In genomic region chr5:24063034-24063433, GRCm38 (mm10) we compare ENCODE assay signal across 31 mouse cellular contexts.
"Had no signal": no experiment of that assay in that cellular context is flagged by ENCODE, and none has a peak within 500 bp of the region (broad histone marks: within the 10 kb centered on the region; RNA-seq: fewer than 3 reads in every experiment).

No protein-coding gene starts in this region.

- H3K27me3 ChIP-seq: limb, embryonic 12.5 days; limb, embryonic 13.5 days; limb, embryonic 15.5 days; liver, embryonic 12.5 days; liver, embryonic 13.5 days; liver, embryonic 15.5 days; lung, embryonic 15.5 days; midbrain, embryonic 12.5 days; midbrain, embryonic 13.5 days; midbrain, embryonic 15.5 days; neural tube, embryonic 12.5 days had no signal

- H3K9me3 ChIP-seq: limb, embryonic 10.5 days; limb, embryonic 12.5 days; limb, embryonic 13.5 days; limb, embryonic 15.5 days; liver, embryonic 12.5 days; liver, embryonic 13.5 days; liver, embryonic 15.5 days; lung, embryonic 15.5 days; midbrain, embryonic 12.5 days; midbrain, embryonic 13.5 days; midbrain, embryonic 15.5 days; neural tube, embryonic 12.5 days had no signal

- H3K4me2 ChIP-seq: limb, embryonic 12.5 days; limb, embryonic 13.5 days; limb, embryonic 15.5 days; liver, embryonic 11.5 days; liver, embryonic 12.5 days; liver, embryonic 13.5 days; liver, embryonic 15.5 days; lung, embryonic 14.5 days; lung, embryonic 15.5 days; midbrain, embryonic 11.5 days; midbrain, embryonic 12.5 days; midbrain, embryonic 13.5 days; midbrain, embryonic 15.5 days; neural tube, embryonic 12.5 days had no signal

- ATAC-seq: liver, embryonic 12.5 days; liver, postnatal 0 days; lung, postnatal 0 days; midbrain, embryonic 13.5 days; midbrain, embryonic 15.5 days; midbrain, embryonic 16.5 days had no signal

- H3K36me3 ChIP-seq: limb, embryonic 10.5 days; limb, embryonic 12.5 days; limb, embryonic 13.5 days; limb, embryonic 15.5 days; liver, embryonic 12.5 days; liver, embryonic 13.5 days; liver, embryonic 15.5 days; lung, embryonic 15.5 days; midbrain, embryonic 10.5 days; midbrain, embryonic 12.5 days; midbrain, embryonic 13.5 days; midbrain, embryonic 15.5 days; neural tube, embryonic 12.5 days had no signal

- H3K4me1 ChIP-seq: limb, embryonic 10.5 days; limb, embryonic 12.5 days; limb, embryonic 13.5 days; limb, embryonic 15.5 days; liver, embryonic 12.5 days; liver, embryonic 13.5 days; liver, embryonic 15.5 days; lung, embryonic 15.5 days; megakaryocyte, embryonic 14.5 days; midbrain, embryonic 10.5 days; midbrain, embryonic 12.5 days; midbrain, embryonic 13.5 days; midbrain, embryonic 15.5 days; neural tube, embryonic 12.5 days had no signal

- H3K27ac ChIP-seq: limb, embryonic 10.5 days; limb, embryonic 12.5 days; limb, embryonic 13.5 days; limb, embryonic 15.5 days; liver, embryonic 12.5 days; liver, embryonic 13.5 days; liver, embryonic 14.5 days; liver, embryonic 15.5 days; lung, embryonic 15.5 days; macrophage; midbrain, embryonic 10.5 days; midbrain, embryonic 12.5 days; midbrain, embryonic 13.5 days; midbrain, embryonic 15.5 days; neural tube, embryonic 12.5 days had no signal

- DNase-seq: left cerebral cortex, postnatal 4 days; liver; liver, embryonic 13.5 days; liver, postnatal 0 days; lung, adult 18-20 months; lung, adult 2 months; lung, embryonic 14.5 days; lung, postnatal 10 days; lung, postnatal 14 days; lung, postnatal 36 days; lung, postnatal 4 days; midbrain, embryonic 14.5 days had no signal

- H3K9ac ChIP-seq: limb, embryonic 12.5 days; limb, embryonic 13.5 days; limb, embryonic 15.5 days; liver, embryonic 12.5 days; liver, embryonic 13.5 days; liver, embryonic 14.5 days; liver, embryonic 15.5 days; liver, postnatal 0 days; lung, embryonic 14.5 days; lung, embryonic 15.5 days; midbrain, embryonic 12.5 days; midbrain, embryonic 13.5 days; midbrain, embryonic 15.5 days; neural tube, embryonic 12.5 days had no signal

- H3K4me3 ChIP-seq: limb, embryonic 10.5 days; limb, embryonic 12.5 days; limb, embryonic 13.5 days; limb, embryonic 15.5 days; liver, embryonic 12.5 days; liver, embryonic 13.5 days; liver, embryonic 15.5 days; lung, embryonic 15.5 days; megakaryocyte, embryonic 14.5 days; midbrain, embryonic 10.5 days; midbrain, embryonic 12.5 days; midbrain, embryonic 13.5 days; midbrain, embryonic 15.5 days; neural tube, embryonic 12.5 days had no signal
